Mouse (Mus musculus) CH12.LX (cell line): ENCODE measurements around the gene Gm32742. TPM values are rescaled to one million over a fixed set of nuclear protein-coding genes. Genes with fewer than 3 reads are reported as not detected.
A peak's percentile ranks its signal among the peaks of the same experiment; 100 is the strongest.

ENCODE experiments used
- DNase-seq: peaks from one replicate; pipeline ENCODE4 v3.0.0-alpha.2; 2013; ENCODE audit errors: extremely low read depth
- H3K27ac ChIP-seq: 2 replicates; pipeline ENCODE4 v1.5.1; 2012; ENCODE audit warnings: low read depth, mild to moderate bottlenecking, control low read depth, moderate library complexity; ENCODE audit not compliant: insufficient read depth
- H3K27me3 ChIP-seq: replicated peaks from 2 replicates; pipeline ENCODE3; 2012; ENCODE audit warnings: inconsistent platforms
- H3K36me3 ChIP-seq, 2 experiments: replicated peaks in 1 of 2; 2 replicates each; pipeline versions ENCODE3 to v1.6.1; 2012; ENCODE audit warnings: inconsistent platforms in 1 of 2, low read length in 1 of 2, mild to moderate bottlenecking in 1 of 2, mixed read lengths in 1 of 2, moderate library complexity in 1 of 2; ENCODE audit not compliant: control insufficient read depth in 1 of 2, insufficient read depth in 1 of 2
- H3K4me1 ChIP-seq, 2 experiments: 2 replicates each; pipeline ENCODE4 v1.6.1; 2012; ENCODE audit warnings: inconsistent platforms in 1 of 2, moderate library complexity in 1 of 2; ENCODE audit not compliant: insufficient read depth in 2 of 2, control insufficient read depth in 1 of 2
- H3K4me2 ChIP-seq: 2 replicates; pipeline ENCODE4 v1.6.1; 2012; ENCODE audit warnings: low read depth, mild to moderate bottlenecking, control low read depth; ENCODE audit not compliant: poor library complexity, insufficient read depth, severe bottlenecking
- H3K4me3 ChIP-seq, 3 experiments: fragments of 150-350 bp in 1 of 3; sonication (generic) in 1 of 3; replicated peaks in 1 of 3; 2 replicates each; pipeline versions ENCODE3 to v1.5.1; 2011 to 2012; ENCODE audit warnings: low read depth in 2 of 3, low read length in 2 of 3, mild to moderate bottlenecking in 2 of 3, moderate library complexity in 2 of 3, control low read depth in 1 of 3, improper control_type of control experiment in 1 of 3, inconsistent platforms in 1 of 3, mixed read lengths in 1 of 3; ENCODE audit not compliant: poor library complexity in 1 of 3
- H3K79me2 ChIP-seq: replicated peaks from 2 replicates; pipeline ENCODE4 v1.6.1; 2012; ENCODE audit warnings: mild to moderate bottlenecking, moderate library complexity; ENCODE audit not compliant: control insufficient read depth, poor library complexity, insufficient read depth, severe bottlenecking; ENCODE audit errors: extremely low read depth
- H3K9ac ChIP-seq: 2 replicates; pipeline ENCODE4 v1.6.1; 2012; ENCODE audit warnings: low read depth, mild to moderate bottlenecking, control low read depth, moderate library complexity; ENCODE audit not compliant: insufficient read depth
- H3K9me3 ChIP-seq: replicated peaks from 2 replicates; pipeline ENCODE3; 2012; ENCODE audit warnings: low read length, inconsistent platforms, mixed read lengths
- BHLHE40 ChIP-seq: IDR thresholded peaks from 2 replicates; pipeline ENCODE4 v1.6.1; 2011; ENCODE audit warnings: mild to moderate bottlenecking, low read depth, low read length, improper control_type of control experiment
- CHD2 ChIP-seq: IDR thresholded peaks from 2 replicates; pipeline ENCODE4 v1.6.1; 2011; ENCODE audit warnings: low read length, improper control_type of control experiment
- CTCF ChIP-seq, 2 experiments: IDR thresholded peaks in 1 of 2; conservative IDR thresholded peaks in 1 of 2; 2 replicates each; pipeline ENCODE4 v1.5.1; 2011 to 2012; ENCODE audit warnings: low read depth in 2 of 2, low read length in 2 of 2, improper control_type of control experiment in 1 of 2, inconsistent platforms in 1 of 2, mild to moderate bottlenecking in 1 of 2, moderate library complexity in 1 of 2
- ELF1 ChIP-seq: IDR thresholded peaks from 2 replicates; pipeline ENCODE4 v1.6.1; 2014; ENCODE audit warnings: low read depth, mild to moderate bottlenecking, inconsistent platforms, low read length, improper control_type of control experiment
- EP300 ChIP-seq: IDR thresholded peaks from 2 replicates; pipeline ENCODE4 v1.6.1; 2011; ENCODE audit warnings: low read length, improper control_type of control experiment
- ETS1 ChIP-seq: conservative IDR thresholded peaks from 2 replicates; pipeline ENCODE4 v1.6.1; 2012; ENCODE audit warnings: low read depth, mild to moderate bottlenecking, inconsistent platforms, low read length, improper control_type of control experiment, moderate library complexity
- HCFC1 ChIP-seq: IDR thresholded peaks from 2 replicates; pipeline ENCODE4 v1.6.1; 2012; ENCODE audit warnings: low read depth, mild to moderate bottlenecking, inconsistent platforms, low read length, improper control_type of control experiment
- JUN ChIP-seq: IDR thresholded peaks from 2 replicates; pipeline ENCODE4 v1.6.1; 2011; ENCODE audit warnings: low read depth, mild to moderate bottlenecking, low read length, improper control_type of control experiment, moderate library complexity; ENCODE audit not compliant: insufficient read depth
- JUND ChIP-seq: conservative IDR thresholded peaks from 2 replicates; pipeline ENCODE4 v1.6.1; 2011; ENCODE audit warnings: low read depth, low read length, improper control_type of control experiment
- KAT2A ChIP-seq: IDR thresholded peaks from 2 replicates; pipeline ENCODE4 v1.6.1; 2012; ENCODE audit warnings: low read length, improper control_type of control experiment, inconsistent platforms; ENCODE audit not compliant: insufficient replicate concordance
- MAFK ChIP-seq: IDR thresholded peaks from 2 replicates; pipeline ENCODE4 v1.6.1; 2011; ENCODE audit warnings: low read length, improper control_type of control experiment; ENCODE audit not compliant: insufficient replicate concordance
- MAX ChIP-seq: IDR thresholded peaks from 2 replicates; pipeline ENCODE4 v1.6.1; 2011; ENCODE audit warnings: low read length, improper control_type of control experiment
- MEF2A ChIP-seq: IDR thresholded peaks from 2 replicates; pipeline ENCODE4 v1.6.1; 2014; ENCODE audit warnings: low read depth, mild to moderate bottlenecking, inconsistent platforms, low read length, improper control_type of control experiment, borderline replicate concordance
- NELFE ChIP-seq: IDR thresholded peaks from 2 replicates; pipeline ENCODE4 v1.6.1; 2011; ENCODE audit warnings: low read depth, low read length, improper control_type of control experiment
- NRF1 ChIP-seq: IDR thresholded peaks from 2 replicates; pipeline ENCODE4 v1.6.1; 2014; ENCODE audit warnings: low read depth, mild to moderate bottlenecking, inconsistent platforms, low read length, improper control_type of control experiment, moderate library complexity
- PAX5 ChIP-seq: IDR thresholded peaks from 2 replicates; pipeline ENCODE4 v1.6.1; 2012; ENCODE audit warnings: low read length, inconsistent platforms, mixed read lengths
- POLR2AphosphoS2 ChIP-seq: IDR thresholded peaks from 2 replicates; pipeline ENCODE4 v1.6.1; 2011; ENCODE audit warnings: low read depth, low read length, improper control_type of control experiment
- RAD21 ChIP-seq: IDR thresholded peaks from 2 replicates; pipeline ENCODE4 v1.6.1; 2011; ENCODE audit warnings: low read depth, mild to moderate bottlenecking, low read length, improper control_type of control experiment, moderate library complexity
- SIN3A ChIP-seq: IDR thresholded peaks from 2 replicates; pipeline ENCODE4 v1.6.1; 2012; ENCODE audit warnings: low read length, improper control_type of control experiment, inconsistent platforms
- SMC3 ChIP-seq: IDR thresholded peaks from 2 replicates; pipeline ENCODE4 v1.6.1; 2011; ENCODE audit warnings: low read depth, low read length, improper control_type of control experiment
- TBP ChIP-seq: conservative IDR thresholded peaks from 2 replicates; pipeline ENCODE4 v1.6.1; 2011; ENCODE audit warnings: low read depth, low read length, improper control_type of control experiment
- USF2 ChIP-seq: conservative IDR thresholded peaks from 2 replicates; pipeline ENCODE4 v1.6.1; 2011; ENCODE audit warnings: low read depth, low read length, improper control_type of control experiment
- ZC3H11A ChIP-seq: IDR thresholded peaks from 2 replicates; pipeline ENCODE4 v1.6.1; 2012; ENCODE audit warnings: low read depth, mild to moderate bottlenecking, inconsistent platforms, low read length, improper control_type of control experiment
- ZKSCAN1 ChIP-seq: IDR thresholded peaks from 2 replicates; pipeline ENCODE4 v1.6.1; 2012; ENCODE audit warnings: low read depth, inconsistent platforms, low read length, improper control_type of control experiment, borderline replicate concordance
- ZMIZ1 ChIP-seq: IDR thresholded peaks from 2 replicates; pipeline ENCODE4 v1.6.1; 2012; ENCODE audit warnings: low read depth, mild to moderate bottlenecking, inconsistent platforms, low read length, improper control_type of control experiment
- ZNF384 ChIP-seq: IDR thresholded peaks from 2 replicates; pipeline ENCODE4 v1.6.1; 2012; ENCODE audit warnings: low read depth, low read length, improper control_type of control experiment, inconsistent platforms
- dilution Hi-C: fragments of 300-500 bp; cut with MboI; formaldehyde crosslinking; loops from 2 replicates; pipeline ENCODE4 v1.14.3; 2020; ENCODE audit warnings: low sequenced_read_pairs; ENCODE audit not compliant: extremely low pct_unique_long_range_greater_than_20kb, extremely low pct_ligation_motif_present
- in situ Hi-C: fragments of 300-500 bp; cut with MboI; formaldehyde crosslinking; loops from 3 replicates; pipeline ENCODE4 v1.14.3; 2019; ENCODE audit warnings: low sequenced_read_pairs, low pct_ligation_motif_present, low pct_unique_long_range_greater_than_20kb, mixed read lengths
- polyA plus RNA-seq: library from polyadenylated mRNA; unstranded; fragments of >175 nt; gene quantifications from 2 replicates; pipeline ENCODE4 v1.2.1, GENCODE M21; 2012; ENCODE audit warnings: low read depth; ENCODE audit not compliant: insufficient read length
- total RNA-seq, 2 experiments: library from RNA; depleted of rRNA; stranded (reverse); fragments of 300-350 nt in 1 of 2; fragments of >200 nt in 1 of 2; gene quantifications; 2 replicates each; pipeline ENCODE4 v1.2.3; 2012 to 2014

The Gm32742 gene
- total and polyA plus RNA-seq, 3 experiments, result 0.23 to 0.77 (median 0.42) TPM

DNA sequence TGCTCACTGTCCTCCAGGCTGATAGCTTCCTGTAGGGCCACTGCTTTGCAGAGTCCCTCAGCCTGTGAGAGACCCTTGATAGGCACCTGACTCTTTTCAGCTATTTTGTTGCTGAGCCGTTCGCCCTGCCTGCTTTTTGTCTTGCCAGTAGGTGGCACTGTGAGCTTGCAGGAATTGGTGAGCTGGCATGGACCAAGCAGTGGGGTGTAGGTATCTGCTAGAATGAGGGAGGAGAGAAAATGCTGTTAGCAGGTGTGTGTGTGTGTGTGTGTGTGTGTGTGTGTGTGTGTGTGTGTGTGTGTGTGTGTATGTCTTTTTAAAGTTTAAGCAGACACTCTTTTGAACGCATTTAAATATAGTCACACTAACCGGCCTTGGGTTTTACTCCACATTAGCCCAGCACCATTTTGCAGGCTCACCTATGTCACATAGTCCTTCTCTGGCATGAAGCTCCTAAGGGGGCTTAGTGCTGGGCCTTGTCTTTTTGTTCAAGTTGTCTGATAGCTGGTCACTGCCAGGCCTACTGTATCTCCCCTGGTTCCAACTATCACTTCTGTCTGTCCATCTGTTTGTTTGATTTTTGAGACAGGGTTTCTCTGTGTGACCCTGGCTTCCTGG, 3.4 kb downstream of the Gm32742 start (continued):
- TF ChIP-seq POLR2AphosphoS2 (no peak), KAT2A (no peak)

DNA sequence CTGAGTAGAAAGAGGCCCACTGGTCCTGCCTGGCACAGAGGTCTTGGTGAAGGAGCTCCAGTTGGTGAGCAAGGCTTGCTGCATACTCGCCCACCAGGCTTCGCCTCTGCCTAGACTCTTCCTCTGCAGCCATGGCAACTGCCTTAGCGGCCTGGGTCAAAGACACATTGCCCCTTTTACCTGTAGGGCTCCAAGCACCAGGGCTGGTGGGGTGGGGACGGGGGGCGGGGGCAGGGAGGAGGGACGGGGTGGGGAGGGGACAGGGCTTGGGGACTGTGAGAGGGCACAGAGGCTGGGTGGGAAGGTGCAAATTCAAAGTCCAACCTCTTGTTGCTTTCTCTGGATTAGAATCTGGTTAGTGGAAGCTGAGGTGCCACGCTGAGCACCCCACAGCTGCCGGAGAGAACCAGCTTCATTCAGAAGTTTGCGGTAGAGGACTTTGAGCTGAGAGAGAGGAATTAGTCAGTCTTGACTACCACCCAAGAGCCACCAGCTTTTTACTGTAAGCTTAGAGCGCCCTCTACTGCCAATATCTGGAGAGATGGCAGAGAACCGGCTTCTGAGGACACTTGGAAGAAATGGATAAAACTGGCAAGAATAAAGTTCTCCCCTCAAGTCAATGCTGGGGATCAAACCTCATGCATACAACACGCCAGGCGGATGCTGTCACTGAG, 13.1 kb downstream of the Gm32742 start:
- no peak overlapping the region for H3K4me2 ChIP-seq
- no peak overlapping the region for H3K4me3 ChIP-seq
- no peak overlapping the region for H3K27ac ChIP-seq
- dilution Hi-C loops, result no loop called here
- no peaks in the 10 kb centered on the region for H3K4me1 ChIP-seq
- H3K27me3 ChIP-seq, result no peaks in the 10 kb centered on the region
- in situ Hi-C loops, result loop anchor here (25.0 kb wide), 2 partner anchors 610 to 760 kb away; partner anchors contain the start of gene Arhgap20
- H3K9me3 ChIP-seq, result no peaks in the 10 kb centered on the region
- TF ChIP-seq RAD21 (peak; percentile 93), CTCF (conservative IDR thresholded peaks at IDR 0.05 in 1 of 2, IDR thresholded peaks at IDR 0.05 in 1 of 2; ENCODE audit: low read depth in 2 of 2, low read length in 2 of 2) (peak; percentile 69 to 85), NELFE (peak; percentile 49; the same call in 1 of the 2 replicates), ZNF384 (no peak), MEF2A (no peak), TBP (no peak), ZC3H11A (peak; percentile 30; the same call in 1 of the 2 replicates), CHD2 (no peak), MAFK (no peak), JUND (no peak), NRF1 (no peak), JUN (no peak), SMC3 (peak; percentile 73)
- DNase-seq, result peak; percentile 72
- H3K36me3 ChIP-seq, result peaks cover 0 to 7% of the 10 kb centered on the region in 2 experiments
- H3K79me2 ChIP-seq, result no peaks in the 10 kb centered on the region
- no peak overlapping the region for H3K9ac ChIP-seq

DNA sequence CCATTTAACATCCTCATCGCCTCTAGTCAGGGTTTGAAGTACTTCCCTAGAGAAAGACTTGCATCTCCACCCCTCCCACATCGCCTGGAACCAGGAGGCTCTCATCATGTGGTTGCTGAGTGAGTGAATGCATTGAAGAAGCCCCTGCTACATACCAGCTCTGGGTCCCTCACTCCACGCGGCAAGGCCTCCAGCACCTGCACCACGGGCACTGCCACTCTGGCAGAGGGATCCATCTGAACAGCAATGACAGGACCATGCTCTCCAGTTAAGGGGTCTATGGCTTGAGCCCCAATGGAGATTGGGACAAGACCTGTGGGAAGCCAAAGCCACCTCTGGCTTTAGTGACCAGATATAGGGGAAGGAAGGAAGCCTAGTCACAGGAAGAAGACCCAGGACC, 18.0 kb downstream of the Gm32742 start:
- dilution Hi-C loops, result no loop called here

More for the DNA sequence above, 18.0 kb downstream of the Gm32742 start:
- Histone ChIP-seq H3K4me2 (no peak overlapping the region), H3K79me2 (no peaks in the 10 kb centered on the region), H3K4me1 (no peaks in the 10 kb centered on the region), H3K9me3 (peaks cover 6% of the 10 kb centered on the region), H3K27ac (no peak overlapping the region), H3K4me3 (no peak overlapping the region), H3K36me3 (peaks cover 0 to 3% of the 10 kb centered on the region in 2 experiments), H3K27me3 (no peaks in the 10 kb centered on the region), H3K9ac (no peak overlapping the region)
- TF ChIP-seq PAX5 (no peak), ETS1 (no peak), HCFC1 (no peak), TBP (no peak), BHLHE40 (no peak), EP300 (no peak), SIN3A (no peak), USF2 (no peak), ZNF384 (no peak), CTCF (conservative IDR thresholded peaks at IDR 0.05 in 1 of 2, IDR thresholded peaks at IDR 0.05 in 1 of 2; ENCODE audit: low read depth in 2 of 2, low read length in 2 of 2) (no peak), MEF2A (no peak), MAX (no peak), ELF1 (no peak), ZMIZ1 (no peak), RAD21 (no peak), ZKSCAN1 (no peak)
- in situ Hi-C loops, result loop anchor here (25.0 kb wide), 1 partner anchor 310 kb away; the partner anchor contains the start of gene Ppp2r1b
- DNase-seq, result no peak
